Mouse (Mus musculus): Measurements from ENCODE around the gene Foxa1. TPM values are rescaled to one million over a fixed set of nuclear protein-coding genes. Genes with fewer than 3 reads are reported as not detected.

Gene Foxa1
- total RNA-seq, 2 experiments from 2014 or later = not detected

GRCm38 (mm10) chr12:57541118-57541517 is 5.6 kb downstream of the Foxa1 start:
- no peak for DNase-seq

- peak; percentile 26 for DNase-seq
Observed at GRCm38 (mm10) chr12:57539551-57539985, 7.1 kb downstream of the Foxa1 start.

GRCm38 (mm10) chr12:57538588-57539550 is 7.8 kb downstream of the Foxa1 start:
- DNase-seq = peak; percentile 25

GRCm38 (mm10) chr12:57537791-57538587 is 8.7 kb downstream of the Foxa1 start:
- no peak for DNase-seq

GRCm38 (mm10) chr12:57536909-57537670 is 9.6 kb downstream of the Foxa1 start:
- no peak for DNase-seq

- no peak for DNase-seq
Observed at GRCm38 (mm10) chr12:57536056-57536908, 10.4 kb downstream of the Foxa1 start.

GRCm38 (mm10) chr12:57534879-57535611 is 11.7 kb downstream of the Foxa1 start:
- DNase-seq = no peak

- no peak for DNase-seq
Observed at GRCm38 (mm10) chr12:57534517-57534878, 12.2 kb downstream of the Foxa1 start.

GRCm38 (mm10) chr12:57530474-57530873 is 16.2 kb downstream of the Foxa1 start:
- no peak for DNase-seq

GRCm38 (mm10) chr12:57528335-57528734 is 18.4 kb downstream of the Foxa1 start:
- DNase-seq = no peak

GRCm38 (mm10) chr12:57515702-57516377 is 30.9 kb downstream of the Foxa1 start:
- no peak for DNase-seq

GRCm38 (mm10) chr12:57514552-57514951 is 32.2 kb downstream of the Foxa1 start:
- DNase-seq = no peak

- DNase-seq = no peak
Observed at GRCm38 (mm10) chr12:57511560-57511959, 35.2 kb downstream of the Foxa1 start.

GRCm38 (mm10) chr12:57511127-57511526 is 35.6 kb downstream of the Foxa1 start:
- DNase-seq = no peak

- no peak for DNase-seq
Observed at GRCm38 (mm10) chr12:57509726-57510125, 37.0 kb downstream of the Foxa1 start.

- no peak for DNase-seq
Observed at GRCm38 (mm10) chr12:57508938-57509337, 37.8 kb downstream of the Foxa1 start.

- no peak for DNase-seq
Observed at GRCm38 (mm10) chr12:57505329-57505728, 41.4 kb downstream of the Foxa1 start.

- DNase-seq = no peak
Observed at GRCm38 (mm10) chr12:57500246-57500645, 46.5 kb downstream of the Foxa1 start.

- DNase-seq = no peak
Observed at GRCm38 (mm10) chr12:57496347-57497119, 50.2 kb downstream of the Foxa1 start.

Measured in heart, postnatal 4 days (tissue).